Comparison of ENCODE assay signal across 9 mouse cellular contexts in genomic region chr7:137924464-137925167, GRCm38 (mm10).
A peak's percentile ranks its signal among the peaks of the same experiment; 100 is the strongest.
DNase-seq lines count a peak whose midpoint lies in the region; ATAC-seq and TF ChIP-seq lines count a peak whose summit lies in the region.
"Had no signal": no experiment of that assay in that cellular context is flagged by ENCODE, and none has a peak within 500 bp of the region (broad histone marks: within the 10 kb centered on the region; RNA-seq: fewer than 3 reads in every experiment).

No protein-coding gene starts in this region.

- no peak for TF ChIP-seq CTCF in liver, adult 2 months (IDR thresholded peaks at IDR 0.05; ENCODE audit: low read depth, low read length)
- TF ChIP-seq CTCF in intestine, postnatal 0 days (IDR thresholded peaks at IDR 0.05; ENCODE audit: low read depth): no peak
- TF ChIP-seq CTCF in lung, postnatal 0 days (IDR thresholded peaks at IDR 0.05): no peak

- TF ChIP-seq EP300 in lung, postnatal 0 days (IDR thresholded peaks at IDR 0.05): no peak

- H3K27ac ChIP-seq in liver, adult 2 months (replicated peaks; ENCODE audit: insufficient read depth, low read depth, low read length): no peak overlapping the region
- H3K27ac ChIP-seq in liver, embryonic 11.5 days (ENCODE audit: low read depth, low read length): no peak overlapping the region
- H3K27ac ChIP-seq in intestine, postnatal 0 days (ENCODE audit: low read depth, low read length): no peak overlapping the region
- H3K27ac ChIP-seq in lung, postnatal 0 days (ENCODE audit: low read length): no peak overlapping the region
- H3K27ac ChIP-seq: liver, embryonic 13.5 days had no signal

- H3K79me2 ChIP-seq in liver, adult 2 months (ENCODE audit: control insufficient read depth, insufficient read depth, low read length): no peaks in the 10 kb centered on the region

- H3K27me3 ChIP-seq in liver, adult 2 months (ENCODE audit: control insufficient read depth, insufficient read depth, low read length): no peaks in the 10 kb centered on the region
- no peaks in the 10 kb centered on the region for H3K27me3 ChIP-seq in liver, embryonic 11.5 days (replicated peaks; ENCODE audit: control insufficient read depth, insufficient read depth, low read length)
- no peaks in the 10 kb centered on the region for H3K27me3 ChIP-seq in intestine, postnatal 0 days (replicated peaks; ENCODE audit: control insufficient read depth, insufficient read depth, low read length)
- H3K27me3 ChIP-seq in lung, postnatal 0 days (replicated peaks; ENCODE audit: insufficient read depth, low read length): no peaks in the 10 kb centered on the region
- H3K27me3 ChIP-seq: liver, embryonic 13.5 days had no signal

- peak; percentile 8 for DNase-seq in liver, adult 2 months (ENCODE audit: extremely low read depth, low read depth, low spot score)
- no peak for DNase-seq in liver, embryonic 11.5 days (ENCODE audit: low spot score)
- peak; percentile 22 for DNase-seq in cerebellum, adult 11 months
- peak; percentile 20 to 62 for DNase-seq in frontal cortex, adult 2 months (ENCODE audit: extremely low spot score in 1 of 2, low spot score in 1 of 2)
- DNase-seq in lung, postnatal 0 days (ENCODE audit: low spot score): peak; percentile 21
- no peak for DNase-seq in thymus, postnatal 36 days
- DNase-seq: liver, embryonic 13.5 days had no signal

- H3K9ac ChIP-seq in liver, adult 2 months (ENCODE audit: low read depth, low read length): no peak overlapping the region
- no peak overlapping the region for H3K9ac ChIP-seq in liver, embryonic 11.5 days (ENCODE audit: low read depth, low read length)
- H3K9ac ChIP-seq in intestine, postnatal 0 days (ENCODE audit: low read depth, low read length): no peak overlapping the region
- no peak overlapping the region for H3K9ac ChIP-seq in lung, postnatal 0 days (replicated peaks; ENCODE audit: low read depth)
- H3K9ac ChIP-seq: liver, embryonic 13.5 days had no signal

- WGBS in liver, adult 2 months: 51% methylated on average over 7 of the region's 7 CpGs
- WGBS in liver, embryonic 11.5 days: 59% methylated on average over 7 of the region's 7 CpGs
- WGBS in intestine, postnatal 0 days: 30% methylated on average over 7 of the region's 7 CpGs
- 31% methylated on average over 7 of the region's 7 CpGs for WGBS in lung, postnatal 0 days

- no peak for ATAC-seq in liver, embryonic 11.5 days (replicated peaks; ENCODE audit: low FRiP score)
- peak; percentile 47 for ATAC-seq in intestine, postnatal 0 days
- peak; percentile 25; the same call in 1 of the 2 replicates for ATAC-seq in lung, postnatal 0 days
- ATAC-seq in megakaryocyte, adult 5-6 weeks (ENCODE audit: poor library complexity, severe bottlenecking): no peak

- H3K4me3 ChIP-seq in liver, adult 2 months (ENCODE audit: insufficient read depth, low read depth, low read length): no peak overlapping the region
- no peak overlapping the region for H3K4me3 ChIP-seq in liver, embryonic 11.5 days (ENCODE audit: low read depth, low read length)
- H3K4me3 ChIP-seq in intestine, postnatal 0 days (ENCODE audit: low read depth, low read length): no peak overlapping the region
- H3K4me3 ChIP-seq in lung, postnatal 0 days (ENCODE audit: low read depth, low read length): no peak overlapping the region
- H3K4me3 ChIP-seq: liver, embryonic 13.5 days had no signal

- TF ChIP-seq POLR2A in liver, adult 2 months (IDR thresholded peaks at IDR 0.05; ENCODE audit: extremely low read depth, insufficient read depth, low read length): no peak

- H3K9me3 ChIP-seq in liver, embryonic 11.5 days (ENCODE audit: control insufficient read depth, low read length): no peaks in the 10 kb centered on the region
- H3K9me3 ChIP-seq in intestine, postnatal 0 days (ENCODE audit: control insufficient read depth): no peaks in the 10 kb centered on the region
- H3K9me3 ChIP-seq in lung, postnatal 0 days (ENCODE audit: low read length): no peaks in the 10 kb centered on the region
- H3K9me3 ChIP-seq: liver, embryonic 13.5 days had no signal

- H3K4me1 ChIP-seq in liver, adult 2 months (ENCODE audit: control insufficient read depth, insufficient read depth, low read length): no peaks in the 10 kb centered on the region
- no peaks in the 10 kb centered on the region for H3K4me1 ChIP-seq in liver, embryonic 11.5 days (replicated peaks; ENCODE audit: control insufficient read depth, insufficient read depth, low read length)
- no peaks in the 10 kb centered on the region for H3K4me1 ChIP-seq in intestine, postnatal 0 days (replicated peaks; ENCODE audit: control insufficient read depth, insufficient read depth, low read length)
- H3K4me1 ChIP-seq in lung, postnatal 0 days (ENCODE audit: insufficient read depth, low read depth, low read length): no peaks in the 10 kb centered on the region
- H3K4me1 ChIP-seq: liver, embryonic 13.5 days had no signal

- no peaks in the 10 kb centered on the region for H3K36me3 ChIP-seq in liver, adult 2 months (ENCODE audit: control insufficient read depth, insufficient read depth, low read length)
- no peaks in the 10 kb centered on the region for H3K36me3 ChIP-seq in liver, embryonic 11.5 days (ENCODE audit: control insufficient read depth, insufficient read depth, low read length)
- no peaks in the 10 kb centered on the region for H3K36me3 ChIP-seq in intestine, postnatal 0 days (ENCODE audit: control insufficient read depth, insufficient read depth)
- no peaks in the 10 kb centered on the region for H3K36me3 ChIP-seq in lung, postnatal 0 days (ENCODE audit: insufficient read depth, low read length)
- H3K36me3 ChIP-seq: liver, embryonic 13.5 days had no signal

- H3K4me2 ChIP-seq in liver, embryonic 11.5 days: no peak overlapping the region
- H3K4me2 ChIP-seq in intestine, postnatal 0 days (replicated peaks; ENCODE audit: low read depth): no peak overlapping the region
- H3K4me2 ChIP-seq in lung, postnatal 0 days (replicated peaks; ENCODE audit: low read depth, low read length): no peak overlapping the region
- H3K4me2 ChIP-seq: liver, embryonic 13.5 days had no signal

Comparison
In these comparisons a context has a peak if more than half of its experiments do, and no peak if none do; other contexts are left out.
1. DNase-seq: peak in liver, adult 2 months (single experiment), cerebellum, adult 11 months (single experiment), frontal cortex, adult 2 months (2 of 2) and lung, postnatal 0 days (single experiment); none in liver, embryonic 11.5 days (single experiment) and thymus, postnatal 36 days (0 of 2).
2. ATAC-seq: peak in intestine, postnatal 0 days (single experiment) and lung, postnatal 0 days (single experiment); none in liver, embryonic 11.5 days (single experiment) and megakaryocyte, adult 5-6 weeks (single experiment).